Mouse (Mus musculus) cortical plate, adult 2 months (tissue): ENCODE results near the gene Gcm1. TPM values are rescaled to one million over a fixed set of nuclear protein-coding genes. Genes with fewer than 3 reads are reported as not detected.
A peak's percentile ranks its signal among the peaks of the same experiment; 100 is the strongest.

Source experiments
- H3K27ac ChIP-seq: fragments of 200-500 bp; 2 replicates; pipeline ENCODE4 v1.5.1; 2012; ENCODE audit warnings: low read length, control low read depth, inconsistent platforms; ENCODE audit not compliant: insufficient read depth
- H3K4me1 ChIP-seq: fragments of 200-500 bp; 2 replicates; pipeline ENCODE4 v1.6.1; 2011; ENCODE audit warnings: low read length; ENCODE audit not compliant: control insufficient read depth, insufficient read depth
- H3K4me3 ChIP-seq: fragments of 200-500 bp; 2 replicates; pipeline ENCODE4 v1.5.1; 2011; ENCODE audit warnings: mild to moderate bottlenecking, low read length, control low read depth; ENCODE audit not compliant: insufficient read depth
- CTCF ChIP-seq: fragments of 200-500 bp; IDR thresholded peaks from 2 replicates; pipeline ENCODE4 v1.5.1; 2011; ENCODE audit warnings: mild to moderate bottlenecking, control low read depth, low read length; ENCODE audit not compliant: insufficient read depth; ENCODE audit errors: extremely low read depth
- POLR2A ChIP-seq: fragments of 200-500 bp; IDR thresholded peaks from 2 replicates; pipeline ENCODE4 v1.6.1; 2011; ENCODE audit warnings: mild to moderate bottlenecking, low read length, control low read depth; ENCODE audit not compliant: insufficient read depth; ENCODE audit errors: extremely low read depth
- polyA plus RNA-seq: library from polyadenylated mRNA; depleted of rRNA; stranded (reverse); fragments of >200 nt; gene quantifications from 2 replicates; pipeline ENCODE4 v1.2.3, GENCODE M21; 2012

Gene Gcm1
- polyA plus RNA-seq, 1 experiment, result not detected

DNA sequence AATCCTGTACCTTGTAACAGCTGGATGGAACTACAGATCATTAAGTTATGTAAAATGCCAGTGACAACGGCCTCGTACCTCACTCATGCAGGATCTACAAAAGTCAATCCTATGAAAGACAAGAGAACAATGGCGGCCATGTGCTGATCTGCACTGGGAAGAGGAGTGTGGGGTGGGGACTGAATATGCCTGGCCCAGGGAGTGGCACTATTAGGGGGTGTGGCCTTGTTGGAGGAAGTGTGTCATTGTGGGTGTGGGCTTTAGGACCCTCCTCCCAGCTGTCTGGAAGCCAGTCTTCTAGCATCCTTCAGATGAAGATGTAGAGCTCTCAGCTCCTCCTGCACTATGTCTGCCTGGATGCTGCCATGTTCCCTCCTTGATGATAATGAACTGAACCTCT lies 38.9 kb downstream of the Gcm1 start:
- no peak overlapping the region for H3K4me3 ChIP-seq
- H3K27ac ChIP-seq, result no peak overlapping the region
- peaks cover 4% of the 10 kb centered on the region for H3K4me1 ChIP-seq
- TF ChIP-seq CTCF, result no peak
- TF ChIP-seq POLR2A, result no peak

DNA sequence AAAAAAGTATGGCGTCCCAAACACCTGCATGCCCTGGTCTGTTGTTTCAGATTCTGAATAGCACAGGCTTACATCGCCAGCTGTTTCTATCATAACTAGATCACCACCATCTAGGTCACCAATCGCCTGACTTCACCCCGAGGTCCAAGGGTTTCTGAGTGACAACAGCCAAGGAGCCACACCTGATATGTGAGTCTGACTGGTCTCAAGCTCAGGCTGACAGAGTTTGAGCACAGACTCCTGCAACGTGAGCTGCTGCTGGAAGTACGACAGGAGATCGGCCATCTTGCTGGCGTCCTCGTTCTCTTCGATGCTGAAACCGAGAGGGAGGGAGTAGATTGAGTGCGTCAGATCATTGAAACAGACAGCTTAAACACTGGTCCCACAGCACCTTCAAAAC lies 44.0 kb downstream of the Gcm1 start:
- H3K4me1 ChIP-seq, result no peaks in the 10 kb centered on the region
- TF ChIP-seq CTCF (no peak), POLR2A (no peak)
- no peak overlapping the region for H3K27ac ChIP-seq
- H3K4me3 ChIP-seq, result no peak overlapping the region

DNA sequence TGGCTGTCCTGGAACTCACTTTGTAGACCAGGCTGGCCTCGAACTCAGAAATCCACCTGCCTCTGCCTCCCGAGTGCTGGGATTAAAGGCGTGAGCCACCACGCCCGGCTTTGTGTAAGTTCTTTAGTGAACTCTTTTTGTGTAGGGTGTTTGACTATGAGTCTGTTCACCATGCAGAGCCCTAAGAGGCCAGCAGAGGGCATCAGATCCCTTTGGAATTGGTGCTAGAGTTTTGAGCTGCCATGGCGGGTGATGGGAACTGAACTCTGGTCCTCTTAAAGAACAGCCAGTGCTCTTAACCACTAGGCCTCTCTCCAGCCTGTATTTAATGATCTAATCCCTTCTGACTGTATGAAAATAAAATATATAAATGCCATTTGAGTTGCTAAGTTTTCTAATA lies 44.7 kb downstream of the Gcm1 start:
- no peak for TF ChIP-seq CTCF
- no peak for TF ChIP-seq POLR2A
- H3K27ac ChIP-seq, result no peak overlapping the region
- no peaks in the 10 kb centered on the region for H3K4me1 ChIP-seq
- H3K4me3 ChIP-seq, result no peak overlapping the region

DNA sequence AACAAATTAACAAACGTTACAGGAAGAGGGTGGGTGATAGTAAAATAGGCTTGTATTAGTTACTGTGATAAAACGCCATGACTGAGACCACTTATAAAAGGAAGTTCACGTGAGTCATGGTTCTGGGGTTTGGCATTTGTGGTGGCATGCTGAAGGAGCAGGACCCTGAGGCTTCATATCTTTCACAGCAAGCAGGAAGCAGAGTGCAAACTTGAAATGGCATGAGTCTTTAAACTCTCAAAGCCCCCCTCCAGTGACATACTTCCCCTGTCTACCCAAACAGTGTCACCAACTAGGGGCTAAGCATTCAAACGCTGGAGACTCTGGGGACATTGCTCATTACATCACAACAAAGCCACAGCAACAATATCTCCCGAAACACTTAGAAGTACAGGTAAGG lies 49.2 kb downstream of the Gcm1 start:
- Histone ChIP-seq H3K4me1 (no peaks in the 10 kb centered on the region), H3K27ac (no peak overlapping the region), H3K4me3 (no peak overlapping the region)
- TF ChIP-seq CTCF, result no peak
- TF ChIP-seq POLR2A, result no peak

DNA sequence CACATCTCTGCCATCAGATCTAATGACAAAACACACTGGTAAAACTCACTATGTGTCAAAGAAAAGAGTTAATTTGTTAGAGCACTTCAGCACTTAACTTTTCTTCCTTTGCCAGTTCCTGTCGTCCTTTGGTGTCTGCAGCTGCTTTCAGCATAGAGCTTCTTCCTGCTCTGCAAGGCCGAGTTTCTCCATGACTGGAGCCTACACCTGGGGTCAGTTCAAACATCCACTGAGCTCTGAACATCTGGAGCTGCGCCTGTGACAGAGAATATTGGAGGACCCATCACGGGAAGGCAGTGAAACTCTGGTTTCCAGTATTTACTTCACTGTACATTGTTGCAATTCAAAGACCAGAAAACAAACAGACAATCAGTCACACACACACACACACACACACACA lies 49.7 kb downstream of the Gcm1 start:
- TF ChIP-seq POLR2A, result no peak
- TF ChIP-seq CTCF, result no peak
- Histone ChIP-seq H3K4me3 (no peak overlapping the region), H3K4me1 (no peaks in the 10 kb centered on the region), H3K27ac (no peak overlapping the region)

DNA sequence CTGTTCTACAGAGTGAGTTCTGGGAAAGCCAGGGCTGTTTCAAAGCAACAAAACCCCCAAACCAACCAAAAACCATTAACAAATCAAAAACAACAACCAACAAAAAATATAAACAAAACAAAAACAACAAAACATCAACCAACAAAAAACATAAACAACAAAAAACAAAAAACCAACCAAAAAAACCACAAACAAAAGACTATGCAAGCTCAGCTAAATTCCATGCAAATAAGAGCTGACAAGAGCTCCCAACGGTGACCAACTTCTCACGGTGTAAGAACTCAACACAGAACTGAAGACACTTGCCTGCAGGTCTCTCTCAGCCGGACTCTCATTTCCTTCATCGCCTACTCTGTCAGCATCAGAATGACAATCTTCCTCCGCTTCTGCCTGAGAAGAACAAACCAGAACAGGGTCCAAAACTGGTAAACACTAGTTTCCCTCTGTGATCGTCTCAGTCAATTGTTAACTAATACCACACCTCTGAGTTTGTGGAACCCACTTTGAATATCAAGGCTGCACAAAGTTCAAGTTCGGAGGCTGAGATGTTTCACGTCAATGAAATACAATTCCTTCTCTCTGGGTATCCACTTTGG lies 52.3 kb downstream of the Gcm1 start:
- no peak overlapping the region for H3K27ac ChIP-seq
- TF ChIP-seq POLR2A (no peak), CTCF (no peak)
- H3K4me3 ChIP-seq, result no peak overlapping the region
- H3K4me1 ChIP-seq, result peaks cover 2% of the 10 kb centered on the region; the same call in 1 of the 2 replicates

DNA sequence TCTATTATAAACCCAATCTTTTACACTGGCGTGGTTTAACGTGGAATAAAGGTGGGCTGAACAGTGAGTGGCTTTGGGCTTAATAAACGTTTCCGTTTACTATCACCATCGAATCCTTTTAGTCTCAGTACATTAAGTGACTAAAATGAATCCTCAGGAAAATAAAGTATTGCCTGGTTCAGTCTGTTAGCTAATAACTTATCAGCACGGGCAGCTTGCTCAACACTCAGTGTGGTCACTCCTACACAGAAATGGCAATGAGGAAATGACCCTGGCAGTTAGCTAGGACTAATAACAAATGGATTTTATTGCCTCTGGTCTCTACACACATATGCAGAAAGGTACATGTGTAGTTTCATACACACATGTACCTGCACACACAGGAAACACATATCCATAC lies 53.2 kb downstream of the Gcm1 start:
- H3K27ac ChIP-seq, result no peak overlapping the region
- TF ChIP-seq CTCF (no peak), POLR2A (no peak)
- no peak overlapping the region for H3K4me3 ChIP-seq
- H3K4me1 ChIP-seq, result peaks cover 2% of the 10 kb centered on the region; the same call in 1 of the 2 replicates

DNA sequence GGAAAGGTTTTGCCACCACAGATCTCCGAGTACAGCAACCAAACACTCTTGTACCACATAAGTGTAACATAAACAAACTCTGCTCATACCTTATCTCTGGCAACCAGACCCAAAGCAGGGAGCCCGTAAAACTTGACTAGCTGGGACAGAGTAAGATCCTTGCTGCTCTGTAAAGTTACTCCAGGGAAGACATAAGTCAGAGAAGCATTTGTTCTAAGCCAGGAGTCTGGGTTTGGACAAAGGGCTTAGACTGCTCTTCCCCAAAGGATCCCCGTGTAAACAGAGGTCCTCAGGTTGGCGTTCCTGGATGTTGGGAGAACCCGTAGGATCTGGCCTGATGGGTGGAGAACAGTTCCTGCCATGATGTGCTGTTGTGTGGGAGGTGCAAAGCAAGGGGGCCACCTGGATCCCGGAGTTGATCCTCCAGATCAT lies 53.8 kb downstream of the Gcm1 start:
- no peak overlapping the region for H3K4me3 ChIP-seq
- TF ChIP-seq CTCF (no peak), POLR2A (no peak)
- H3K27ac ChIP-seq, result no peak overlapping the region
- peaks cover 2% of the 10 kb centered on the region; the same call in 1 of the 2 replicates for H3K4me1 ChIP-seq

DNA sequence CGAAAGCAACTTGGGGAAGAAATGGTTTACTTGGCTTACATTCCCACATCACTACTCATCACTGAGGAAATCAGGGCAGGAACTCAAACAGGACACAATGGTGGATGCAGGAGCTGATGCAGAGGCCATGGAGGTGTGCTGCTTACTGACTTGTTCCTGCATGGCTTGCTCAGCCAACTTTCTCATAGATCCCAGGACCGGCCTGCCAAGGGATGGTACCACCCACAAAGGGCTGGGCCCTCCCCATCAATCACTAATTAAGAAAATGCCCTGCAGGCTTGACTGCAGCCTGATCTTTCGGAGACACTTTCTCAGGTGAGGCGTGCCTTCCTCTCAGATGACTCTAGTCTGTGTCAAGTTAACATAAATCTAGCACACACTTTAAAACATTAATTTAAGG lies 55.1 kb downstream of the Gcm1 start:
- no peak overlapping the region for H3K4me3 ChIP-seq
- no peak for TF ChIP-seq CTCF
- TF ChIP-seq POLR2A, result no peak
- H3K4me1 ChIP-seq, result peaks cover 2% of the 10 kb centered on the region; the same call in 1 of the 2 replicates
- H3K27ac ChIP-seq, result no peak overlapping the region

DNA sequence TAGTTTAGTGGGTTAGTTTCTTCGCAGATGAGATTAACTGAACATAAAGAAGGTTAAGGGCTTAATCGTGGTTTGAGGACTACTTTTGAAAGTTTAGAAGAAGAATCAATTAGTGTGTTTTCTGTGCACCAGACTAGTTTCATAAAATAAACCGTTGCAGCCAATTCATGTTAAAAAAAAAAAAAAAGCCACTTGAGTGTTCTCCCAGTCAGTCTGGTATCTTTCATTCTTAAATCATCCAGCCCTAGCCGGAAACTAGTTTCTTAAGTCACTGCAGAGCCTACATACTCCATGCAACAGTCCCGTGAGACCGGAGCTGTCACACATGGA lies 55.8 kb downstream of the Gcm1 start:
- no peak for TF ChIP-seq CTCF
- no peak for TF ChIP-seq POLR2A
- Histone ChIP-seq H3K4me1 (peaks cover 2% of the 10 kb centered on the region; the same call in 1 of the 2 replicates), H3K27ac (no peak overlapping the region), H3K4me3 (peak overlapping the region; percentile 62)
